Mouse (Mus musculus): ENCODE data around the gene 3110009E18Rik.

DNA sequence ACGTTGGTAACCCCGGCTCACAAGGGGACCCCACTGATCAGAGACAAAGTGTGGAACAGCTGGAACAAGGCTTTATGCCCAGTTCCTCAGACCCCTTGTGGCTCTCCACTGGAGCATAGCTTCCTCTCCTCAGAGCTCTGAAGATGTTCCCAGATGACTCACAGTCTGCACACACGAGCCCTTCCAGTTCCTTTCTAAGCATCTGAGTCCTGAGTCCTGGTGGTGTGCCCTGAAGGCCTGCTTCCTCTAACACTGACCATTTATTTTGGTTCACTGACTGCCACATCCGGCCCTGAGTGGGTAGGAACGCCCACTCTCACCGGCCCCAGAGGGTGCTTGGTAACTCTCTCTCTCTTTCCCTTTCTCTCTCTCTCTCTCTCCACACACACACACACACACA lies 21.5 kb upstream of the 3110009E18Rik start:
- no peak for TF ChIP-seq POLR2A (IDR thresholded peaks at IDR 0.05; ENCODE audit: borderline replicate concordance, low read depth, low read length)
- no peak for TF ChIP-seq CTCF (IDR thresholded peaks at IDR 0.05; ENCODE audit: low read depth, low read length)

All from bone marrow macrophage, adult 2 months (primary cell).